Mouse (Mus musculus) intestine, postnatal 0 days (tissue): Measurements from ENCODE around the gene Chchd5. TPM values are rescaled to one million over a fixed set of nuclear protein-coding genes. Genes with fewer than 3 reads are reported as not detected.
A peak's percentile ranks its signal among the peaks of the same experiment; 100 is the strongest.

ENCODE experiments used
- ATAC-seq: fragments of 200-750 bp; cut with Nextera tagmentation; 2 replicates; pipeline ENCODE4 v1.8.0; 2017; ENCODE audit warnings: mild to moderate bottlenecking, moderate TSS enrichment, moderate library complexity
- H3K27ac ChIP-seq: fragments of 300-500 bp; sonication (generic); 2 replicates; pipeline ENCODE4 v1.5.1; 2014; ENCODE audit warnings: mild to moderate bottlenecking, low read depth, low read length, moderate library complexity
- H3K27me3 ChIP-seq: fragments of 300-500 bp; sonication (generic); replicated peaks from 2 replicates; pipeline ENCODE4 v1.6.1; 2014; ENCODE audit warnings: low read length, mixed read lengths; ENCODE audit not compliant: control insufficient read depth, insufficient read depth
- H3K36me3 ChIP-seq: fragments of 300-500 bp; sonication (generic); 2 replicates; pipeline ENCODE4 v1.6.1; 2014; ENCODE audit warnings: mild to moderate bottlenecking, moderate library complexity; ENCODE audit not compliant: control insufficient read depth, insufficient read depth
- H3K4me1 ChIP-seq: fragments of 300-500 bp; sonication (generic); replicated peaks from 2 replicates; pipeline ENCODE4 v1.6.1; 2014; ENCODE audit warnings: antibody characterized with exemption, low read length, mixed read lengths; ENCODE audit not compliant: control insufficient read depth, insufficient read depth
- H3K4me2 ChIP-seq: fragments of 300-500 bp; sonication (generic); replicated peaks from 2 replicates; pipeline ENCODE4 v1.6.1; 2014; ENCODE audit warnings: low read depth, mild to moderate bottlenecking, moderate library complexity
- H3K4me3 ChIP-seq: fragments of 300-500 bp; sonication (generic); 2 replicates; pipeline ENCODE4 v1.5.1; 2014; ENCODE audit warnings: low read depth, low read length
- H3K9ac ChIP-seq: fragments of 300-500 bp; sonication (generic); 2 replicates; pipeline ENCODE4 v1.6.1; 2014; ENCODE audit warnings: mild to moderate bottlenecking, low read depth, low read length
- H3K9me3 ChIP-seq: fragments of 300-500 bp; sonication (generic); 2 replicates; pipeline ENCODE4 v1.6.1; 2016; ENCODE audit warnings: mixed run types; ENCODE audit not compliant: control insufficient read depth
- CTCF ChIP-seq: sonication (generic); IDR thresholded peaks from 2 replicates; pipeline ENCODE4 v1.5.1; 2016; ENCODE audit warnings: low read depth, mild to moderate bottlenecking, control low read depth, antibody characterized with exemption, moderate library complexity
- WGBS: fragments of 180-500 bp; shearing (Covaris S2); extraction: QIAGEN DNeasy Blood & Tissue Kit; methylation state at CpG from one replicate; pipeline ENCODE4 v1.1.7; 2014; 5-methylcytosine and 5-hydroxymethylcytosine counted together
- polyA plus RNA-seq: library from polyadenylated mRNA; unstranded; fragments of >200 nt; fragmentation: Nextera tagmentation; extraction: Ambion mirVana; gene quantifications from 2 replicates; pipeline ENCODE4 v1.2.1, GENCODE M21; 2015

The Chchd5 gene
- polyA plus RNA-seq, 1 experiment from 2014 or later, result 19.0 TPM

GRCm38 (mm10) chr2:129179946-129180853, 50.7 kb downstream of the Chchd5 start:
- no peak for TF ChIP-seq CTCF
- H3K4me3 ChIP-seq, result no peak overlapping the region
- no peak overlapping the region for H3K4me2 ChIP-seq
- no peaks in the 10 kb centered on the region for H3K4me1 ChIP-seq
- 72% methylated on average over 8 of the region's 8 CpGs for WGBS
- H3K27me3 ChIP-seq, result no peaks in the 10 kb centered on the region
- no peak overlapping the region for H3K27ac ChIP-seq
- no peaks in the 10 kb centered on the region for H3K36me3 ChIP-seq
- H3K9ac ChIP-seq, result no peak overlapping the region
- H3K9me3 ChIP-seq, result no peaks in the 10 kb centered on the region
- no peak for ATAC-seq

- TF ChIP-seq CTCF, result peak; percentile 27; the same call in 1 of the 2 replicates
- ATAC-seq, result no peak
- no peak overlapping the region for H3K9ac ChIP-seq
- H3K4me2 ChIP-seq, result no peak overlapping the region
- H3K36me3 ChIP-seq, result no peaks in the 10 kb centered on the region
- no peaks in the 10 kb centered on the region for H3K27me3 ChIP-seq
- no peak overlapping the region for H3K4me3 ChIP-seq
- no peaks in the 10 kb centered on the region for H3K9me3 ChIP-seq
- no peak overlapping the region for H3K27ac ChIP-seq
- H3K4me1 ChIP-seq, result no peaks in the 10 kb centered on the region
- 82% methylated on average over 5 of the region's 5 CpGs for WGBS
Observed at GRCm38 (mm10) chr2:129181509-129181908, 52.0 kb downstream of the Chchd5 start.

- Histone ChIP-seq H3K9me3 (no peaks in the 10 kb centered on the region), H3K36me3 (no peaks in the 10 kb centered on the region), H3K9ac (no peak overlapping the region), H3K27ac (no peak overlapping the region), H3K27me3 (no peaks in the 10 kb centered on the region), H3K4me2 (no peak overlapping the region), H3K4me1 (no peaks in the 10 kb centered on the region), H3K4me3 (no peak overlapping the region)
- no peak for ATAC-seq
- no peak for TF ChIP-seq CTCF
- WGBS, result 95% methylated on average over 1 of the region's 1 CpGs
Observed at GRCm38 (mm10) chr2:129182412-129182811, 52.9 kb downstream of the Chchd5 start.

GRCm38 (mm10) chr2:129183561-129184031, 54.1 kb downstream of the Chchd5 start:
- TF ChIP-seq CTCF, result no peak
- no peak for ATAC-seq
- H3K27ac ChIP-seq, result no peak overlapping the region
- H3K27me3 ChIP-seq, result no peaks in the 10 kb centered on the region
- H3K4me3 ChIP-seq, result no peak overlapping the region
- H3K9ac ChIP-seq, result no peak overlapping the region
- no peaks in the 10 kb centered on the region for H3K36me3 ChIP-seq
- WGBS, result 65% methylated on average over 14 of the region's 14 CpGs
- no peaks in the 10 kb centered on the region for H3K4me1 ChIP-seq
- no peak overlapping the region for H3K4me2 ChIP-seq
- no peaks in the 10 kb centered on the region for H3K9me3 ChIP-seq

Other genes with a start within 250 kb of the Chchd5 start
- gene Zc3h8, start 185.6 kb upstream of the Chchd5 start, polyA plus RNA-seq, result 4.6 and 4.8 TPM in 2 replicates
- gene Zc3h6, start 162.3 kb upstream of the Chchd5 start, polyA plus RNA-seq, result 2.3 and 2.6 TPM in 2 replicates
- gene Gm10762, start 162.0 kb upstream of the Chchd5 start, polyA plus RNA-seq, result 10.6 TPM in 2 replicates
- not detected in 2 replicates for gene Vinac1, start 81.5 kb upstream of the Chchd5 start, polyA plus RNA-seq
- gene Ttl, start 63.8 kb upstream of the Chchd5 start, polyA plus RNA-seq, result 3.4 and 3.5 TPM in 2 replicates
- gene Polr1b, start 28.7 kb upstream of the Chchd5 start, polyA plus RNA-seq, result 5.3 and 6.0 TPM in 2 replicates
- gene Slc20a1, start 69.1 kb downstream of the Chchd5 start, polyA plus RNA-seq, result 14.4 and 16.0 TPM in 2 replicates
- gene Ckap2l, start 167.5 kb downstream of the Chchd5 start, polyA plus RNA-seq, result 9.2 and 11.0 TPM in 2 replicates
- 10.2 and 18.4 TPM in 2 replicates for gene Il1a, start 180.3 kb downstream of the Chchd5 start, polyA plus RNA-seq
- 0.33 and 0.35 TPM in 2 replicates for gene Il1b, start 241.4 kb downstream of the Chchd5 start, polyA plus RNA-seq